Mouse (Mus musculus) intestine, embryonic 14.5 days (tissue): ENCODE results near the gene P3h2. TPM values are rescaled to one million over a fixed set of nuclear protein-coding genes. Genes with fewer than 3 reads are reported as not detected.

Source experiments
- ATAC-seq: fragments of 200-750 bp; cut with Nextera tagmentation; replicated peaks from 2 replicates; pipeline ENCODE4 v1.8.0; 2017; ENCODE audit warnings: low read depth, moderate number of reproducible peaks, moderate TSS enrichment, moderate library complexity; ENCODE audit not compliant: low FRiP score, low TSS enrichment
- DNase-seq: peaks from one replicate; pipeline ENCODE4 v3.0.0-alpha.2; 2018; ENCODE audit warnings: low spot score
- H3K27ac ChIP-seq: fragments of 300-500 bp; sonication (generic); 2 replicates; pipeline ENCODE4 v1.5.1; 2014; ENCODE audit warnings: low read depth, mild to moderate bottlenecking, control low read depth
- H3K27me3 ChIP-seq: fragments of 300-500 bp; sonication (generic); replicated peaks from 2 replicates; pipeline ENCODE4 v1.6.1; 2014; ENCODE audit warnings: low read length, control low read depth; ENCODE audit not compliant: control insufficient read depth, insufficient read depth
- H3K36me3 ChIP-seq: fragments of 300-500 bp; sonication (generic); 2 replicates; pipeline ENCODE4 v1.6.1; 2014; ENCODE audit warnings: low read length, control low read depth; ENCODE audit not compliant: control insufficient read depth, insufficient read depth
- H3K4me1 ChIP-seq: fragments of 300-500 bp; sonication (generic); replicated peaks from 2 replicates; pipeline ENCODE4 v1.6.1; 2014; ENCODE audit warnings: low read length, control low read depth, mixed read lengths; ENCODE audit not compliant: control insufficient read depth, insufficient read depth
- H3K4me2 ChIP-seq: fragments of 300-500 bp; sonication (generic); 2 replicates; pipeline ENCODE4 v1.6.1; 2014; ENCODE audit warnings: low read length
- H3K4me3 ChIP-seq: fragments of 300-500 bp; sonication (generic); 2 replicates; pipeline ENCODE4 v1.5.1; 2014; ENCODE audit warnings: low read depth, low read length, control low read depth, mixed read lengths
- H3K9ac ChIP-seq: fragments of 300-500 bp; sonication (generic); 2 replicates; pipeline ENCODE4 v1.6.1; 2014; ENCODE audit warnings: mild to moderate bottlenecking, low read length
- H3K9me3 ChIP-seq: fragments of 300-500 bp; sonication (generic); 2 replicates; pipeline ENCODE4 v1.6.1; 2016; ENCODE audit warnings: low read length, control low read depth; ENCODE audit not compliant: control insufficient read depth
- WGBS: fragments of 180-500 bp; shearing (Covaris S2); extraction: QIAGEN DNeasy Blood & Tissue Kit; methylation state at CpG from one replicate; pipeline ENCODE4 v1.1.7; 2014; 5-methylcytosine and 5-hydroxymethylcytosine counted together
- polyA plus RNA-seq: library from polyadenylated mRNA; unstranded; fragments of >200 nt; fragmentation: Nextera tagmentation; extraction: Ambion mirVana; gene quantifications from 2 replicates; pipeline ENCODE4 v1.2.1, GENCODE M21; 2014

Gene P3h2
- polyA plus RNA-seq, 1 experiment from 2014 or later = 6.2 TPM

GRCm38 (mm10) chr16:26082391-26082790 is 23.2 kb downstream of the P3h2 start:
- Histone ChIP-seq H3K4me1 (peaks cover 21% of the 10 kb centered on the region), H3K4me3 (no peak overlapping the region), H3K27ac (0 out of 2 replicates have a peak overlapping the region, but pooled peaks have one; percentile 33), H3K9me3 (no peaks in the 10 kb centered on the region), H3K27me3 (no peaks in the 10 kb centered on the region), H3K4me2 (no peak overlapping the region), H3K9ac (no peak overlapping the region), H3K36me3 (no peaks in the 10 kb centered on the region)
- ATAC-seq = no peak
- no peak for DNase-seq

- no peaks in the 10 kb centered on the region for H3K36me3 ChIP-seq
- no peak overlapping the region for H3K4me3 ChIP-seq
- peaks cover 21% of the 10 kb centered on the region for H3K4me1 ChIP-seq
- H3K9me3 ChIP-seq = no peaks in the 10 kb centered on the region
- DNase-seq = no peak
- no peak for ATAC-seq
- H3K27me3 ChIP-seq = no peaks in the 10 kb centered on the region
- H3K9ac ChIP-seq = no peak overlapping the region
- H3K4me2 ChIP-seq = no peak overlapping the region
- 12% methylated on average over 7 of the region's 7 CpGs for WGBS
- H3K27ac ChIP-seq = peak overlapping the region; percentile 30
Measured at GRCm38 (mm10) chr16:26078923-26079351, 26.6 kb downstream of the P3h2 start.

- Histone ChIP-seq H3K9me3 (no peaks in the 10 kb centered on the region), H3K27me3 (no peaks in the 10 kb centered on the region), H3K9ac (no peak overlapping the region), H3K36me3 (no peaks in the 10 kb centered on the region), H3K4me1 (peaks cover 19% of the 10 kb centered on the region), H3K27ac (peak overlapping the region; percentile 5; the same call in 1 of the 2 replicates), H3K4me2 (no peak overlapping the region), H3K4me3 (no peak overlapping the region)
- 25% methylated on average over 2 of the region's 2 CpGs for WGBS
- ATAC-seq (no peak), DNase-seq (no peak)
Measured at GRCm38 (mm10) chr16:26078100-26078422, 27.5 kb downstream of the P3h2 start.

- Histone ChIP-seq H3K27me3 (no peaks in the 10 kb centered on the region), H3K27ac (peak overlapping the region; percentile 5; the same call in 1 of the 2 replicates), H3K36me3 (no peaks in the 10 kb centered on the region), H3K9me3 (no peaks in the 10 kb centered on the region), H3K4me1 (peaks cover 16% of the 10 kb centered on the region), H3K4me3 (no peak overlapping the region), H3K9ac (no peak overlapping the region), H3K4me2 (no peak overlapping the region)
- ATAC-seq (no peak), DNase-seq (no peak)
- WGBS = 66% methylated on average over 10 of the region's 10 CpGs
Measured at GRCm38 (mm10) chr16:26077246-26078099, 28.1 kb downstream of the P3h2 start.

GRCm38 (mm10) chr16:26075063-26075462 is 30.5 kb downstream of the P3h2 start:
- ATAC-seq (0 out of 2 replicates have a peak, but pooled peaks have one; percentile 43), DNase-seq (no peak)
- H3K9ac ChIP-seq = no peak overlapping the region
- no peak overlapping the region for H3K4me3 ChIP-seq
- H3K36me3 ChIP-seq = no peaks in the 10 kb centered on the region
- no peak overlapping the region for H3K27ac ChIP-seq
- H3K4me1 ChIP-seq = peaks cover 14% of the 10 kb centered on the region
- H3K9me3 ChIP-seq = no peaks in the 10 kb centered on the region
- no peaks in the 10 kb centered on the region for H3K27me3 ChIP-seq
- no peak overlapping the region for H3K4me2 ChIP-seq

- Histone ChIP-seq H3K27ac (no peak overlapping the region), H3K4me1 (no peaks in the 10 kb centered on the region), H3K27me3 (no peaks in the 10 kb centered on the region), H3K36me3 (no peaks in the 10 kb centered on the region), H3K4me3 (no peak overlapping the region), H3K4me2 (no peak overlapping the region), H3K9me3 (no peaks in the 10 kb centered on the region), H3K9ac (no peak overlapping the region)
- 84% methylated on average over 3 of the region's 3 CpGs for WGBS
- ATAC-seq (no peak), DNase-seq (no peak)
Measured at GRCm38 (mm10) chr16:26070376-26070775, 35.2 kb downstream of the P3h2 start.

GRCm38 (mm10) chr16:26065060-26065459 is 40.5 kb downstream of the P3h2 start:
- H3K9ac ChIP-seq = no peak overlapping the region
- no peaks in the 10 kb centered on the region for H3K9me3 ChIP-seq
- no peaks in the 10 kb centered on the region for H3K4me1 ChIP-seq
- no peaks in the 10 kb centered on the region for H3K36me3 ChIP-seq
- no peak overlapping the region for H3K27ac ChIP-seq
- DNase-seq = no peak
- WGBS = 56% methylated on average over 6 of the region's 6 CpGs
- H3K4me3 ChIP-seq = no peak overlapping the region
- no peak overlapping the region for H3K4me2 ChIP-seq
- no peaks in the 10 kb centered on the region for H3K27me3 ChIP-seq
- ATAC-seq = no peak

- ATAC-seq (no peak), DNase-seq (no peak)
- Histone ChIP-seq H3K36me3 (no peaks in the 10 kb centered on the region), H3K27me3 (no peaks in the 10 kb centered on the region), H3K4me3 (no peak overlapping the region), H3K4me1 (no peaks in the 10 kb centered on the region), H3K27ac (no peak overlapping the region), H3K9ac (no peak overlapping the region), H3K4me2 (no peak overlapping the region), H3K9me3 (no peaks in the 10 kb centered on the region)
- 81% methylated on average over 5 of the region's 5 CpGs for WGBS
Measured at GRCm38 (mm10) chr16:26060239-26061085, 45.1 kb downstream of the P3h2 start.
